Mouse (Mus musculus) liver, embryonic 11.5 days (tissue): ENCODE measurements around the gene Leng8. TPM values are rescaled to one million over a fixed set of nuclear protein-coding genes. Genes with fewer than 3 reads are reported as not detected.
"Not testable (repeated sequence)": the region's sequence is repeated elsewhere in the genome, so short reads cannot be mapped to it uniquely, and the experiment has no call there.

Experiments
- ATAC-seq: fragments of 200-750 bp; cut with Nextera tagmentation; replicated peaks from 2 replicates; pipeline ENCODE4 v1.8.0; 2017; ENCODE audit warnings: moderate number of reproducible peaks, mild to moderate bottlenecking, moderate TSS enrichment, moderate library complexity; ENCODE audit not compliant: low FRiP score
- DNase-seq: peaks from one replicate; pipeline ENCODE4 v3.0.0-alpha.2; 2017; ENCODE audit warnings: low spot score
- H3K27ac ChIP-seq: fragments of 300-500 bp; sonication (generic); 2 replicates; pipeline ENCODE4 v1.5.1; 2014; ENCODE audit warnings: mild to moderate bottlenecking, low read depth, low read length, control low read depth
- H3K27me3 ChIP-seq: fragments of 300-500 bp; sonication (generic); replicated peaks from 2 replicates; pipeline ENCODE4 v1.6.1; 2014; ENCODE audit warnings: low read length, mixed read lengths; ENCODE audit not compliant: control insufficient read depth, insufficient read depth
- H3K36me3 ChIP-seq: fragments of 300-500 bp; sonication (generic); 2 replicates; pipeline ENCODE4 v1.6.1; 2014; ENCODE audit warnings: mild to moderate bottlenecking, low read length, moderate library complexity, mixed read lengths; ENCODE audit not compliant: control insufficient read depth, insufficient read depth
- H3K4me1 ChIP-seq: fragments of 300-500 bp; sonication (generic); replicated peaks from 2 replicates; pipeline ENCODE4 v1.6.1; 2014; ENCODE audit warnings: low read length, mixed read lengths; ENCODE audit not compliant: control insufficient read depth, insufficient read depth
- H3K4me2 ChIP-seq: fragments of 300-500 bp; sonication (generic); 2 replicates; pipeline ENCODE4 v1.6.1; 2014; ENCODE audit warnings: mild to moderate bottlenecking, control low read depth, moderate library complexity
- H3K4me3 ChIP-seq: fragments of 300-500 bp; sonication (generic); 2 replicates; pipeline ENCODE4 v1.5.1; 2014; ENCODE audit warnings: low read depth, low read length, control low read depth
- H3K9ac ChIP-seq: fragments of 300-500 bp; sonication (generic); 2 replicates; pipeline ENCODE4 v1.6.1; 2014; ENCODE audit warnings: low read depth, low read length, control low read depth
- H3K9me3 ChIP-seq: fragments of 300-500 bp; sonication (generic); 2 replicates; pipeline ENCODE4 v1.6.1; 2016; ENCODE audit warnings: low read length, inconsistent platforms, mixed read lengths; ENCODE audit not compliant: control insufficient read depth
- WGBS: fragments of 180-500 bp; shearing (Covaris S2); extraction: QIAGEN DNeasy Blood & Tissue Kit; methylation state at CpG from one replicate; pipeline ENCODE4 v1.1.7; 2014; 5-methylcytosine and 5-hydroxymethylcytosine counted together
- polyA plus RNA-seq: library from polyadenylated mRNA; unstranded; fragments of >200 nt; fragmentation: Nextera tagmentation; extraction: Ambion mirVana; gene quantifications from 2 replicates; pipeline ENCODE4 v1.2.1, GENCODE M21; 2014

Gene Leng8
- polyA plus RNA-seq, 1 experiment from 2014 or later, result 48.1 TPM

DNA sequence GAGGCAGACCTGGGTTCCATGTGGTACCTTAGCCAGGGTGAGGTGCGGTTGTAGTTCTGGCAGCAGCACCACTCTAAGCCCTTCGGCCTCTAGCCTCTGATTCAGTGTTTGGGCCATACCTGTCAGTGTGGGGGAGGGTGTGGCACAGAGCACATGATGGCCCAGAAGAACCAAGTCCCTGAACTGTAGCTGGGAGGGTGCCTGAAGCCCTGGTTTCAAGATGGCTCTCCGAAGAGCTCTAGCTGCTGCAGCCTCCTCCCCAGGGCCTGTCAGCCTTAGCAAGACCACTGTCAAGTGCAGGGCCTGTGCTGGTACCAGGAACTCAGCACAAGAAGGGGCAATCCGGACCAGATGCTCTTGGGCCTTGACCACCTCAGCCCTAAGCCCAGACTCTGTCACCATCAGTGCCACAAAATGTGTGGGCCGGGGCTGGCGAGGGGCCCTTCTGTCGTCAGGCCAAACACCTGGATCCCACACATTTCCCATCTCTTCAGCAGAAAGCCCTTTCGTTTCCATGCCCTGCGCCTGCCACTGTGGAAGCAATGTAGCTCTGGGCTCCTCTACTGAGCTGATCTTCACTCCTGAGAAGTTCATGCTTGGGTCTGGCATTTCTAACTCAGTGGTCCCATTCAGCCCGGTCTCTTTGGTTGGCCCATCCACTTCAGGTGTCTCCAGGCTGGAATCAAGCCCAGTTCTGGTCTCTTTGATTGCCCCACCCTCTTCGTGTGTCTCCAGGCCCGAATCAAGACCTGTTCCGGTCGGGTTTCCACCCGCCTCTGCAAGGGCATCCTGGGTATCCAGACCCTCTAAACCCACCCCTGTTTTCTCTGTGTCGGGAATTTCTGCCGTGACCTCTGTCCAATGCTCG, 11.7 kb downstream of the Leng8 start:
- no peaks in the 10 kb centered on the region for H3K9me3 ChIP-seq
- peaks cover 7% of the 10 kb centered on the region for H3K27me3 ChIP-seq
- peaks cover 19% of the 10 kb centered on the region for H3K4me1 ChIP-seq
- ATAC-seq (peak; percentile 18), DNase-seq (peak; percentile 35)
- H3K27ac ChIP-seq, result peak overlapping the region; percentile 94
- H3K4me3 ChIP-seq, result peak overlapping the region; percentile 82
- peaks cover 34% of the 10 kb centered on the region for H3K36me3 ChIP-seq
- H3K4me2 ChIP-seq, result peak overlapping the region; percentile 89
- WGBS, result 30% methylated on average over 18 of the region's 18 CpGs
- peak overlapping the region; percentile 83 for H3K9ac ChIP-seq

DNA sequence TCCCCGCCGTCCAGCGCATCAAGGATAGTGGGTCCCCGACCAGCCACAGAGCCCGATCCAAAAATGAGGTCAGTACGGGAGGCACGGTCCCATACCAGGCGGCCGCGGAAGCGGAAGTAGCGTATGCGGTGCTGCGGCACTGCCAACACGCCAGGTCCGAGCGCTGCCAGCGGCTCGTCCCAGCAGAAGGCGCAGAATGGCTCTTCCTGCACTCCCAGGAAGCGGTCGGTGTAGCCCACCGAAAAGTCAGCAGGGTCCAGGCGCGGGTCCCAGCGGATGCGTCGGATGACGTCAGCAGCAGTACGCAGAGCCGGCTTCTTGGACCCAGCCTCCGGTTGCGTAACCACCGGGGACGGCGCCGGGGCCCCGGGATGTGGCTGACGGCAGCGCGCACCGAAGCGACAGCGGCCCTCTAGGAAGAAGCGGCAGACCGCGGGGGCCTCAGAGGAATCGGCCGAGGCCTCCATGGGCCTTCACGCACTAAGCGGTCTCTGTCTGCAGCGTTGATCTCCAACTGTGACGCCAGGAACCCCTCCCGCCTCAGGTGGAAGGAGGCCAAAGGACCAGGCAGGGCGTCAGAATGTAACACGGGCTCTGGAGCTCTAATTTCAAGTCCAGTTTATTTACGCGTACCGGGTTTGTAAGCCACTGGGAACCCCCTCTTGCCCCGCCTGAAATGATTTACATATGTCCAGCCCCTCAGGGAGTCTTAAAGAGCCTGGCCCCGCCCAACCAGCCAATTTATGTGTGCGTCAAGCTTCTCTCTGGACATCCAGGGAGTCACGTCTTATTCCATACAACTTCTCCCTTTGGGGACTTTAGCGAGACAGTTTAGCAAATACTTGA, 12.6 kb downstream of the Leng8 start:
- WGBS, result under 1% methylated on average over 64 of the region's 64 CpGs
- peaks cover 19% of the 10 kb centered on the region for H3K4me1 ChIP-seq
- ATAC-seq, result peak; percentile 74

DNA sequence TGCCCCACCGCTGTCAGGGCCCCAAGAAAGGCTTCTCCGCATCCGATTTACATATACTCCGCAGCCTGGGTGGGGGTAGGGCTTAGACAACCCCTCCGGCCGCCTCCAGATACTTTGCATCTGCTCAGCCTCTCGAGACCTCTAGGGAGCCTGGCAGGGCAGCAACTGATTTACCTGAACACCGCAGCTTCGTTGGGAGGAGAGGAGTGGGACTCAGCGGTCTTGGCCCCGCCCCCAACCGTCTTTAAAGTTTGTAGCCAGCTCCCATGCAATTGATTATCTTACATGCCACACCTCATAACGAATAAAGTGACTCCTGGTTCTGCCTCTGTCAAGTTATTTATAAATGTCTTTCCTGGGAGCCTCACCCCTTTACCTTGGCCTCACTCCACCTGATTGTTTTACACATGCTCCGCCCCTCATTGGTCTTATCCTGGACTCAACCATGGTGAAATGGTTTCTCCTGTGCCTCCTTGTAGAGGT, 13.3 kb downstream of the Leng8 start, which contains the start of gene Leng9:
Gene Leng9, minus strand, starts transcription at position 316 of the 483 bp plus-strand sequence.
- H3K4me1 ChIP-seq, result peaks cover 19% of the 10 kb centered on the region

More for the DNA sequence above, 12.6 kb downstream of the Leng8 start:
- Histone ChIP-seq H3K36me3 (peaks cover 25% of the 10 kb centered on the region), H3K9ac (peak overlapping the region; percentile 83), H3K27ac (peak overlapping the region; percentile 94), H3K4me2 (peak overlapping the region; percentile 89), H3K27me3 (peaks cover 7% of the 10 kb centered on the region), H3K9me3 (no peaks in the 10 kb centered on the region), H3K4me3 (peak overlapping the region; percentile 82)
- DNase-seq, result peak; percentile 81

DNA sequence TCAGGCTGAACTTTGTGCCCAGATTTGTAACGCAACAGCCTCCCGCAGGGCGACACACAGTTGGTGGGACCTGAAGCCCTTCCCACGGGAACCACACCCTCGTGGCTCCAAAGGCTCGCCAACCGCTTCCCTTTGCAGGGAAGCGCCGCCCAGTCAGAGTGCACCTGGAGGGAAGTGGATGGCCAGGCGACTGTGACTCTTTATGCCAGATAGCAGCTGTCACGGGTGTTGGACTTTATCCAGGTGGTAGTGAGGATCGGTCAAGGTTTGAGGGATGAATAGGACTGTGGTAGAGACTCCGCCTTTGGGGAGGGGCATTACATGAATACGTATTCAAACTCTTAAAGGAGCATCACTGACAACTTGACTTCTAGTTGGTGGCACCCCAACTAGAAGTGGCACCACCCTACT, 14.0 kb downstream of the Leng8 start:
- no peaks in the 10 kb centered on the region for H3K9me3 ChIP-seq
- WGBS, result 13% methylated on average over 14 of the region's 14 CpGs
- peak; percentile 45 for DNase-seq
- H3K4me1 ChIP-seq, result peaks cover 19% of the 10 kb centered on the region
- peaks cover 12% of the 10 kb centered on the region for H3K36me3 ChIP-seq
- peak; percentile 20 for ATAC-seq
- H3K9ac ChIP-seq, result no peak overlapping the region; the same call in 1 of the 2 replicates
- H3K4me2 ChIP-seq, result peak overlapping the region; percentile 89
- peaks cover 7% of the 10 kb centered on the region for H3K27me3 ChIP-seq
- peak overlapping the region; percentile 82 for H3K4me3 ChIP-seq
- H3K27ac ChIP-seq, result no peak overlapping the region

More for the DNA sequence above, 13.3 kb downstream of the Leng8 start, which contains the start of gene Leng9:
- WGBS, result 2% methylated on average over 14 of the region's 14 CpGs
- H3K9ac ChIP-seq, result peak within 1 kb of the TSS; percentile 83
- H3K36me3 ChIP-seq, result peaks cover 19% of the 10 kb centered on the region
- ATAC-seq (peak; percentile 46), DNase-seq (peak; percentile 69)
- H3K27ac ChIP-seq, result peak within 1 kb of the TSS; percentile 94
- peak within 1 kb of the TSS; percentile 82 for H3K4me3 ChIP-seq
- peaks cover 7% of the 10 kb centered on the region for H3K27me3 ChIP-seq
- H3K4me2 ChIP-seq, result peak within 1 kb of the TSS; percentile 89
- no peaks in the 10 kb centered on the region for H3K9me3 ChIP-seq

DNA sequence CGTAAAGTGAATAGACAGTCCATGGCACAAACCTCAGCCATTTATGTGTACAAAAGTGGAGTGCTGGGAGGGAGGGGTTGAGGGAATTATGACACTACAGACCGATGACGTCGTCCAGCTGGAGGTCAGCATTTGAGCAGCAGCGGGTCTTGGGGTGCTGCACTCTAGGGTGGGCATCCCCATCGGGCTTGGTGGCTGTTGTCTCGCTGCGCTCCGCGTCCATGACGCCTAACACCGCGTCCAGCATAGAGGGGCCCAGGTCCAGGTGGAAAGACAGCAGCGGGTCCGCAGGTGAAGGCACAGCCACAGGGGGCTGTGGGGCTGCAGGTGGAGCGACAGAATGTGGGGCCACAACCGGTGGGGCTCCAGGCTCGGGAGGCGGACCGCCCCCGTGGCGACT, 14.4 kb downstream of the Leng8 start:
- WGBS, result 35% methylated on average over 22 of the region's 22 CpGs
- no peak overlapping the region for H3K9ac ChIP-seq
- peaks cover 7% of the 10 kb centered on the region for H3K27me3 ChIP-seq
- DNase-seq (no peak), ATAC-seq (no peak)
- H3K4me2 ChIP-seq, result peak overlapping the region; percentile 89
- H3K27ac ChIP-seq, result no peak overlapping the region
- H3K4me1 ChIP-seq, result peaks cover 19% of the 10 kb centered on the region
- no peaks in the 10 kb centered on the region for H3K9me3 ChIP-seq
- H3K4me3 ChIP-seq, result peak overlapping the region; percentile 82
- H3K36me3 ChIP-seq, result peaks cover 8% of the 10 kb centered on the region

DNA sequence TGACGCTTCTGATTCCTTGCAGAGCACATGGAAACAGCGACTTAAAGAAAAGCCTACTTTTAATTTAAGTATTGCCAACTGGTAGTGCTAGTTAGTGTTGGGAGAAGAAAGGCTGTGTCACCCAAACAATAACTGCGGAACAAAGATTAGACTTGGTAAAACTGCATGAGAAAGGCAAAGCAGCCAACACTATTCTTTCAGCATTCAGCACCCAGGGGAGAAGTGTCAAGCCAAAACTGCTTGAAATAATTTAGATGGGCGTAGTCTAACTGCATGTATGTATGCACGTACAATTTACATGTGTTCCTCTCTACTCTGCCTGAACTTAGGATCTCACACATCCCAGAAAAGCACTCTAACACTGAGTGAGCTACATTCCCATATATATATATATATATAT, 17.5 kb downstream of the Leng8 start:
- no peak for ATAC-seq
- no peaks in the 10 kb centered on the region for H3K36me3 ChIP-seq
- H3K27me3 ChIP-seq, result peaks cover 7% of the 10 kb centered on the region
- DNase-seq, result no peak
- H3K4me3 ChIP-seq, result no peak overlapping the region
- H3K4me2 ChIP-seq, result no peak overlapping the region
- WGBS, result 80% methylated on average over 5 of the region's 5 CpGs
- no peak overlapping the region for H3K9ac ChIP-seq
- no peak overlapping the region for H3K27ac ChIP-seq
- H3K4me1 ChIP-seq, result peaks cover 5% of the 10 kb centered on the region; the same call in 1 of the 2 replicates
- no peaks in the 10 kb centered on the region for H3K9me3 ChIP-seq

DNA sequence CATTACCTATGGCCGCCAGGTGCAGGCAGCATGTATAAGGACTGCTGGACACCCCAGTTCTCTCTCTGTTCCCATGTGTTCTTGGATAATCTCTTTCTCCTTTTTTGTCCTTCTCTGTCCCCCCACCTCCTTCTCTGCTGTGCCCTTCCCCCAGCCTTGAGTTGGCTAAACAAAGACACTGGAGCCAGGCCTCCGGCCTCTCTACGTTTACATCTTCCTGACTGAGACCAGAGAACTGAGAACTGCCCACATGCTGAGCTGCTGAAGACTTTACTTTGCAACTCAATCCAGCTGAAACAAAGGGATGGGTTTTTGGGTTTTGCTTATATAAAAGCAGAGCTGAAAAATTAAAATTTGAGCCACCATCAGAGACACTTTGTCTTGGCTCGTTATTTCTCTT, 18.1 kb downstream of the Leng8 start:
- WGBS, result 60% methylated on average over 4 of the region's 4 CpGs
- H3K9ac ChIP-seq, result no peak overlapping the region
- ATAC-seq, result no peak
- no peak overlapping the region for H3K4me3 ChIP-seq
- H3K4me2 ChIP-seq, result no peak overlapping the region
- no peaks in the 10 kb centered on the region for H3K36me3 ChIP-seq
- no peak for DNase-seq
- peaks cover 5% of the 10 kb centered on the region; the same call in 1 of the 2 replicates for H3K4me1 ChIP-seq
- H3K9me3 ChIP-seq, result no peaks in the 10 kb centered on the region
- H3K27me3 ChIP-seq, result peaks cover 7% of the 10 kb centered on the region
- no peak overlapping the region for H3K27ac ChIP-seq

DNA sequence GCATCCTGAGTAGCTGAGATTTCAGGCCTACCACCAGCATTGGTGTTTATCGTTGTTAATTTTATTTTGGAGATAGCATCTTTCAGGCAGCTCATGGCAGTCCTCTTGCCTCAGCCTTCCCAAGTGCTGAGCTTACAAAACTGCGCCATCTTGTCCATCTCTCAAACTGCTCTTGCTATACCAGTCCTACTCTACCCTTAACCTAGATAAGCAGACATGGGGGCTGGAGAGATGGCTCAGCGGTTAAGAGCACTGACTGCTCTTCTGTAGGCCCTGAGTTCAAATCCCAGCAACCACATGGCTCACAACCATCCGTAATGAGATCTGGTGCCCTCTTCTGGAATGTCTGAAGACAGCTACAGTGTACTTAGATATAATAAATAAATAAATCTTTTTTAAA, 24.8 kb downstream of the Leng8 start:
- H3K4me3 ChIP-seq, H3K9ac ChIP-seq, ATAC-seq, H3K9me3 ChIP-seq, H3K36me3 ChIP-seq, H3K27me3 ChIP-seq, H3K4me2 ChIP-seq, H3K27ac ChIP-seq, DNase-seq: not testable (repeated sequence)
- peaks cover 15% of the 10 kb centered on the region; the same call in 1 of the 2 replicates for H3K4me1 ChIP-seq
- 90% methylated on average over 4 of the region's 4 CpGs for WGBS
